Mouse (Mus musculus) embryonic facial prominence, embryonic 15.5 days (tissue): ENCODE measurements around the gene Ccs. TPM values are rescaled to one million over a fixed set of nuclear protein-coding genes. Genes with fewer than 3 reads are reported as not detected.

Experiments
- ATAC-seq: fragments of 200-750 bp; cut with Nextera tagmentation; 2 replicates; pipeline ENCODE4 v1.8.0; 2017; ENCODE audit warnings: low read depth, moderate TSS enrichment; ENCODE audit not compliant: insufficient number of reproducible peaks, low FRiP score, low TSS enrichment
- H3K27ac ChIP-seq: fragments of 300-500 bp; sonication (generic); replicated peaks from 2 replicates; pipeline ENCODE4 v1.5.1; 2015; ENCODE audit warnings: mild to moderate bottlenecking, inconsistent platforms
- H3K27me3 ChIP-seq: fragments of 300-500 bp; sonication (generic); 2 replicates; pipeline ENCODE4 v1.6.1; 2015; ENCODE audit warnings: inconsistent platforms
- H3K36me3 ChIP-seq: fragments of 300-500 bp; sonication (generic); 2 replicates; pipeline ENCODE4 v1.6.1; 2015; ENCODE audit warnings: mild to moderate bottlenecking, inconsistent platforms
- H3K4me1 ChIP-seq: fragments of 300-500 bp; sonication (generic); 2 replicates; pipeline ENCODE4 v1.6.1; 2015; ENCODE audit warnings: inconsistent platforms
- H3K4me2 ChIP-seq: fragments of 300-500 bp; sonication (generic); replicated peaks from 2 replicates; pipeline ENCODE4 v1.6.1; 2015; ENCODE audit warnings: mild to moderate bottlenecking, inconsistent platforms
- H3K4me3 ChIP-seq: fragments of 300-500 bp; sonication (generic); replicated peaks from 2 replicates; pipeline ENCODE4 v1.5.1; 2015; ENCODE audit warnings: mild to moderate bottlenecking, inconsistent platforms
- H3K9ac ChIP-seq: fragments of 300-500 bp; sonication (generic); 2 replicates; pipeline ENCODE4 v1.6.1; 2015; ENCODE audit warnings: inconsistent platforms
- H3K9me3 ChIP-seq: fragments of 300-500 bp; sonication (generic); replicated peaks from 2 replicates; pipeline ENCODE4 v1.6.1; 2016; ENCODE audit warnings: inconsistent platforms
- WGBS: fragments of 180-500 bp; shearing (Covaris S2); methylation state at CpG from one replicate; pipeline ENCODE4 v1.1.7; 2015; 5-methylcytosine and 5-hydroxymethylcytosine counted together
- polyA plus RNA-seq: library from polyadenylated mRNA; unstranded; fragments of >200 nt; fragmentation: Nextera tagmentation; extraction: Ambion mirVana; gene quantifications from 2 replicates; pipeline ENCODE4 v1.2.1, GENCODE M21; 2015

The Ccs gene
- polyA plus RNA-seq, 1 experiment from 2014 or later, result 69.4 TPM

DNA sequence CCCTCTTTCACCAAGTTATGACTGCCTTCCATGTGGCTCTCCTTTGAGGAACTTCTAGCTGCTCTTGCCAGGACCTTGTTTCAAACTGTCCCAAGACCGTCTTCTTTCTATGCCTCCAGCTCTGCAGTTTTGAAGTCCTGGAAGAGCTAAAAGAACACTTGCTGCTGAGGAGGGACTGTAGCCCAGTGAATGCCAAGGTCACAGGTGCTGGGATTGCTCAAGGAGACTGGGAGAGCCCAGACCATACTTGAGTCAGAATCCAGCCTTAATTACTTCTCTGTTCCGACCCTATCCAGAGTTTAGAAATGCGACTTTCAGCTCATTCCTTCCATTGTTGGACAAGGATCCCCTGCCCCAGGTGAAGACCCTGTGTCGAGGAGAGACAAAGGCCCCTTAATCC lies 16.8 kb upstream of the Ccs start:
- H3K4me2 ChIP-seq, result peak overlapping the region; percentile 95
- 70% methylated on average over 4 of the region's 4 CpGs for WGBS
- peak overlapping the region; percentile 58; the same call in 1 of the 2 replicates for H3K4me3 ChIP-seq
- H3K27ac ChIP-seq, result no peak overlapping the region
- no peaks in the 10 kb centered on the region for H3K27me3 ChIP-seq
- H3K4me1 ChIP-seq, result peaks cover 7% of the 10 kb centered on the region; the same call in 1 of the 2 replicates
- no peak for ATAC-seq
- no peaks in the 10 kb centered on the region for H3K9me3 ChIP-seq
- 0 out of 2 replicates have a peak overlapping the region, but pooled peaks have one; percentile 57 for H3K9ac ChIP-seq
- H3K36me3 ChIP-seq, result peaks cover 13% of the 10 kb centered on the region; the same call in 1 of the 2 replicates

- WGBS, result 1% methylated on average over 14 of the region's 14 CpGs
- ATAC-seq, result peak; percentile 55
- peak overlapping the region; percentile 95 for H3K4me2 ChIP-seq
Measured at GRCm38 (mm10) chr19:4855470-4855820, 16.3 kb upstream of the Ccs start.

GRCm38 (mm10) chr19:4854552-4855469 lies 15.7 kb upstream of the Ccs start, which contains the start of gene Ctsf:
TSS of gene Ctsf (plus strand) at chr19:4855130.
- H3K27ac ChIP-seq, result no peak within 1 kb of the TSS
- WGBS, result 3% methylated on average over 45 of the region's 45 CpGs
- peak within 1 kb of the TSS; percentile 58 for H3K4me3 ChIP-seq

More at GRCm38 (mm10) chr19:4855470-4855820, 16.3 kb upstream of the Ccs start:
- H3K27me3 ChIP-seq, result no peaks in the 10 kb centered on the region
- H3K36me3 ChIP-seq, result peaks cover 10% of the 10 kb centered on the region; the same call in 1 of the 2 replicates
- H3K4me3 ChIP-seq, result peak overlapping the region; percentile 58
- H3K27ac ChIP-seq, result no peak overlapping the region
- H3K9ac ChIP-seq, result peak overlapping the region; percentile 57
- H3K9me3 ChIP-seq, result no peaks in the 10 kb centered on the region
- peaks cover 7% of the 10 kb centered on the region; the same call in 1 of the 2 replicates for H3K4me1 ChIP-seq

DNA sequence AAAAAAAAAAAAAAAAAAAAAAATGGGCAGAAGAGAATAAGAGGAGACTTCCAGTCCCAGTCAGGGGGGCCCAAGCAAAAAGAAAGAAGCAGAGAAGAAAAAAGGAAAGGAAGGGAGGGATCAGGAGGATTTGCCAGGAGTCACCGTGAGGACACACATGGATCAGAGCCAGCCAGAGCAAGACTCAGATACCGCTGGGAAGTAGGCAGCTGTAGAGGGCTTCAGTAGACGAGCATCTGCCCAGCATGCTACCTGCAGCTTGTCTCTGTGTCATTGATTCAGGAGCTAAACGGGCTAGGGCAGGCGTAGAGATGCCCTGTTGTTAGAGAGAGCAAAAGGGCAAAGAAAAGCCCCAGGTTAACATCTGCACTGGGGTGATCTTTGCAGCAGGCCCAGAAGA lies 11.1 kb upstream of the Ccs start:
- 47% methylated on average over 5 of the region's 5 CpGs for WGBS
- Histone ChIP-seq H3K36me3 (no peaks in the 10 kb centered on the region), H3K9ac (no peak overlapping the region), H3K4me3 (no peak overlapping the region), H3K27me3 (no peaks in the 10 kb centered on the region), H3K4me2 (no peak overlapping the region), H3K27ac (no peak overlapping the region), H3K4me1 (0 out of 2 replicates have a peak, but pooled peaks cover 3% of the 10 kb centered on the region), H3K9me3 (no peaks in the 10 kb centered on the region)
- ATAC-seq, result no peak

More at GRCm38 (mm10) chr19:4854552-4855469, 15.7 kb upstream of the Ccs start, which contains the start of gene Ctsf:
- Histone ChIP-seq H3K4me1 (peaks cover 7% of the 10 kb centered on the region; the same call in 1 of the 2 replicates), H3K27me3 (no peaks in the 10 kb centered on the region), H3K4me2 (peak within 1 kb of the TSS; percentile 95), H3K9me3 (no peaks in the 10 kb centered on the region), H3K9ac (peak within 1 kb of the TSS; percentile 57), H3K36me3 (0 out of 2 replicates have a peak, but pooled peaks cover 7% of the 10 kb centered on the region)
- peak; percentile 77; the same call in 1 of the 2 replicates for ATAC-seq

DNA sequence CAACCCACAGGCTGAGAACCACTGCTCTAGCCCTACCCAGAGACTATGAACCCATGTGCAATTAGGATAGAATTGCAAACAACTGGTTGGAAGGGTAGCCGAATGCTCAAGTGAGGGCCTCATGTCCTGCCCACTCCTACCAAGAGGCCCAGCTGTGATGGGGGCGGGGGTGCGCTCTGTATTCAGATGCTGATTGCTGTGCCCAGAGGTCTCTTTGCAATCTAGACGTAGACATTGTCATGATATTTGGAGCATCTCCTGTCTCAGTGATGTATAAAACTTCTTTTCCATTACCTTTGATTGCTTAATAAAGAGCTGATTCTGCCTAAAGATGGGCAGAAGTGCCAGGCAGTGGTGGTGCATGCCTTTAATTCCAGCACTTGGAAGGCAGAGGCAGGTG lies 10.7 kb upstream of the Ccs start:
- Histone ChIP-seq H3K4me3 (no peak overlapping the region), H3K27me3 (no peaks in the 10 kb centered on the region), H3K9ac (no peak overlapping the region), H3K27ac (no peak overlapping the region), H3K36me3 (no peaks in the 10 kb centered on the region), H3K4me2 (no peak overlapping the region), H3K4me1 (0 out of 2 replicates have a peak, but pooled peaks cover 3% of the 10 kb centered on the region), H3K9me3 (no peaks in the 10 kb centered on the region)
- ATAC-seq, result no peak
- WGBS, result 54% methylated on average over 4 of the region's 4 CpGs

GRCm38 (mm10) chr19:4847490-4847889 lies 8.4 kb upstream of the Ccs start:
- WGBS, result 23% methylated on average over 7 of the region's 7 CpGs
- H3K9ac ChIP-seq, result no peak overlapping the region

DNA sequence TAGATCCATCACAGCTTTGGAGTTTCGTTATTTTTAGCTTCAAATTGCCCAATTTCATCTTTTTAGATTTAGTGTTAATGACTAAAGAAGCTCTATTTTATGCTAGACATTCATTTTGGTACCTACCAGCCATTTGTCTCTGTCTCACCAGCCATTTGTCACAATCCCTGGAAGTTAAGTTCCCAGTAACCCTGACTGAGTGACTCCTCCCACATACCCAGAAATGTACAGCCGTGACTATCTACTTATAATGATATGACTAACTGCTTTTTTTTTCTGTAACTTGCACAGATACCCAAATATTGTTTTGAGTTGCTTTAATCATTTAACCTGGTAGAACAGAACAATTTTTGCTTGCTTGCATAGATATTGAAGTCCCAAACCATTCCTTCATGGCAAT lies 6.7 kb upstream of the Ccs start:
- no peak overlapping the region for H3K4me2 ChIP-seq
- H3K27ac ChIP-seq, result no peak overlapping the region
- no peak overlapping the region for H3K9ac ChIP-seq
- no peak for ATAC-seq
- no peaks in the 10 kb centered on the region for H3K36me3 ChIP-seq
- 72% methylated on average over 2 of the region's 2 CpGs for WGBS
- peaks cover 16% of the 10 kb centered on the region for H3K27me3 ChIP-seq
- no peaks in the 10 kb centered on the region for H3K4me1 ChIP-seq
- H3K4me3 ChIP-seq, result no peak overlapping the region
- H3K9me3 ChIP-seq, result no peaks in the 10 kb centered on the region

More at GRCm38 (mm10) chr19:4847490-4847889, 8.4 kb upstream of the Ccs start:
- no peak for ATAC-seq
- Histone ChIP-seq H3K27me3 (no peaks in the 10 kb centered on the region), H3K4me2 (no peak overlapping the region), H3K9me3 (no peaks in the 10 kb centered on the region), H3K4me1 (no peaks in the 10 kb centered on the region), H3K36me3 (no peaks in the 10 kb centered on the region), H3K4me3 (no peak overlapping the region), H3K27ac (no peak overlapping the region)

GRCm38 (mm10) chr19:4842611-4843010 lies 3.5 kb upstream of the Ccs start:
- Histone ChIP-seq H3K9me3 (no peaks in the 10 kb centered on the region), H3K27ac (no peak overlapping the region), H3K9ac (no peak overlapping the region), H3K36me3 (no peaks in the 10 kb centered on the region), H3K27me3 (peaks cover 28% of the 10 kb centered on the region), H3K4me1 (peaks cover 19% of the 10 kb centered on the region), H3K4me2 (no peak overlapping the region), H3K4me3 (no peak overlapping the region)
- WGBS, result 74% methylated on average over 2 of the region's 2 CpGs
- no peak for ATAC-seq

DNA sequence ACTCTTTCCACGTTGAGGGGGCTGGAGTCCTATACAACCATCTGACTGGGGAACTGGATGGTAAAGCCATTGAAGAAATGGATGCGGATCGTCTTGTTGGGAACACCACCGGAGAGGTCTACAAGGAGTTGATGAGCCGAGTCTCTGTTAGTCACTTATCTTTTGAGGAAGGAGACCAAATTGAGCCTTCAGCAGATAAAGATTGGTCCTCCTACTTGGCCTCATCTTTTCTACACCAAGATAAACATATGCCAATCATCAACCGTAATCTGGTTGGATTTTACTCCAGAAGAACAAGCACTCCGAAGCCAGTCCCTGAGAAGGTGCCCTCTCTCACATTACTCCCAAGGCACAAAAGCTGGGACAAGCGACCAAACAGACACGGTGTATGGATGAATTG lies 1.7 kb upstream of the Ccs start:
- Histone ChIP-seq H3K4me3 (no peak overlapping the region), H3K4me2 (no peak overlapping the region), H3K9ac (no peak overlapping the region), H3K27me3 (peaks cover 28% of the 10 kb centered on the region), H3K4me1 (peaks cover 22% of the 10 kb centered on the region), H3K36me3 (0 out of 2 replicates have a peak, but pooled peaks cover 2% of the 10 kb centered on the region), H3K27ac (no peak overlapping the region), H3K9me3 (no peaks in the 10 kb centered on the region)
- ATAC-seq, result no peak
- WGBS, result 82% methylated on average over 9 of the region's 9 CpGs

DNA sequence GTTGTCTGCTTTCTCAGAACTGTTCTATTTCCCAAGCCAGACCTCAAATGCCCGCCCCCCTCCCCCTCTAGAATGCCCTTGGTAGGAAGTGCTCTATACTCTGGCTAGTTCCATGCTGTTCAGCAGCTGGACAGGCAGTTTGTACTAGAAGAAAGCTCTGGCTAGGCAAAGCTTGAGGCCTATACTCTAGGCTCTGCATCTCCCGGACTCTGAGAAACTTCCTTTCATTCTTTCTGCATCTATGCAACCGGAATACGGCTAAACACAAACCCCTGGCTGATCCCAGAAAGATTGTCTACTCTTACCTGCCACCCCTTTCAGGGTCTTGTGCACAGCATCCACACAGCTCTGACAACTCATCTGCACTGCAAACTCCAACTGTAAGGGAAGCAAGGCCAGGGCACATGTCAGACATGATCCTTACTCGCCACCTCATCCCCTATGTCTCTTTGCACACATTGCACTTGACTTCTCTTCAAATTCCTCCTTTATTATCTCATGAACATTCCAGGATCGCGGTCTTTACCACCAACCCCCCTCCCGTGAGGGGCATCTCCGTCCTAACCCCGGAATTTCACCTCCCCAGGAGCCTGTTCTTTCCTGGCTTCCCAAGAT lies 499 bp downstream of the Ccs start:
- H3K9me3 ChIP-seq, result no peaks in the 10 kb centered on the region
- 0 out of 2 replicates have a peak, but pooled peaks cover 2% of the 10 kb centered on the region for H3K36me3 ChIP-seq
- peaks cover 22% of the 10 kb centered on the region for H3K4me1 ChIP-seq
- peak overlapping the region; percentile 75 for H3K9ac ChIP-seq
- peak overlapping the region; percentile 98 for H3K4me2 ChIP-seq
- peaks cover 28% of the 10 kb centered on the region for H3K27me3 ChIP-seq
- WGBS, result 28% methylated on average over 10 of the region's 10 CpGs
- peak overlapping the region; percentile 64 for H3K4me3 ChIP-seq
- ATAC-seq, result 0 out of 2 replicates have a peak, but pooled peaks have one; percentile 6
- 0 out of 2 replicates have a peak overlapping the region, but pooled peaks have one; percentile 25 for H3K27ac ChIP-seq

DNA sequence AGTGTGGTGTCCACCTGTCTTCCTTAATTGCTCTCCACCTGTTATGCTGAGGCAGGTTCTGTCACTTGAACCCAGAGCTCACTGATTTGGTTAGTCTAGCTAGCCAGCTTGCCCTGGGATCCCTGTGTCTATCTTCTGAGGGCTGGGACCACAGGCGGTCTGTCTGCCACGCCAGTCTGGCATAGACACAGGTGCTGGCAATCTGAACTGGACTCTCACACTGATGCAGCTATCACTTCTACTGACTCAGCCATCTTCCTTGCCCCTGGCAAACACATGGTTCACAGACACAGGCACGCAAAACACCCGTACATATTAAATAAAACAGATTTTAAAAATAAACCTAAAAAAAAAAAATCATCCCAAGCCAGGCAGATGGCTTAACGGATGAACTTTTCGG lies 2.1 kb downstream of the Ccs start:
- Histone ChIP-seq H3K9ac (no peak overlapping the region), H3K27me3 (peaks cover 24% of the 10 kb centered on the region), H3K4me1 (peaks cover 22% of the 10 kb centered on the region), H3K36me3 (peaks cover 17% of the 10 kb centered on the region; the same call in 1 of the 2 replicates), H3K27ac (no peak overlapping the region), H3K4me3 (no peak overlapping the region), H3K9me3 (no peaks in the 10 kb centered on the region), H3K4me2 (no peak overlapping the region)
- ATAC-seq, result no peak
- WGBS, result 84% methylated on average over 6 of the region's 6 CpGs
